Mouse (Mus musculus) limb, embryonic 14.5 days (tissue): ENCODE measurements around the gene Fam89a. TPM values are rescaled to one million over a fixed set of nuclear protein-coding genes. Genes with fewer than 3 reads are reported as not detected.

Experiments used
- ATAC-seq: fragments of 200-750 bp; cut with Nextera tagmentation; 2 replicates; pipeline ENCODE4 v1.8.0; 2017; ENCODE audit warnings: low read depth, moderate number of reproducible peaks, moderate TSS enrichment; ENCODE audit not compliant: low FRiP score
- DNase-seq: peaks from one replicate; pipeline ENCODE4 v3.0.0-alpha.2; 2015; ENCODE audit warnings: low spot score
- H3K27ac ChIP-seq: fragments of 300-500 bp; sonication (generic); replicated peaks from 2 replicates; pipeline ENCODE4 v1.5.1; 2014; ENCODE audit warnings: low read depth, mild to moderate bottlenecking, low read length, moderate library complexity, mixed read lengths
- H3K27me3 ChIP-seq: fragments of 300-500 bp; sonication (generic); 2 replicates; pipeline ENCODE4 v1.6.1; 2014; ENCODE audit warnings: low read length, mixed read lengths; ENCODE audit not compliant: control insufficient read depth, insufficient read depth
- H3K36me3 ChIP-seq: fragments of 300-500 bp; sonication (generic); 2 replicates; pipeline ENCODE4 v1.6.1; 2014; ENCODE audit warnings: mild to moderate bottlenecking, low read length, moderate library complexity, mixed read lengths; ENCODE audit not compliant: control insufficient read depth, insufficient read depth
- H3K4me1 ChIP-seq: fragments of 300-500 bp; sonication (generic); 2 replicates; pipeline ENCODE4 v1.6.1; 2014; ENCODE audit warnings: antibody characterized with exemption, low read length, mixed read lengths; ENCODE audit not compliant: control insufficient read depth, insufficient read depth
- H3K4me2 ChIP-seq: fragments of 300-500 bp; sonication (generic); replicated peaks from 2 replicates; pipeline ENCODE4 v1.6.1; 2014; ENCODE audit warnings: low read depth, mild to moderate bottlenecking, low read length, moderate library complexity; ENCODE audit not compliant: severe bottlenecking
- H3K4me3 ChIP-seq: fragments of 300-500 bp; sonication (generic); replicated peaks from 2 replicates; pipeline ENCODE4 v1.5.1; 2014; ENCODE audit warnings: low read length
- H3K9ac ChIP-seq: fragments of 300-500 bp; sonication (generic); 2 replicates; pipeline ENCODE4 v1.6.1; 2014; ENCODE audit warnings: mild to moderate bottlenecking, low read depth, low read length, moderate library complexity; ENCODE audit not compliant: severe bottlenecking
- H3K9me3 ChIP-seq: fragments of 300-500 bp; sonication (generic); 2 replicates; pipeline ENCODE4 v1.6.1; 2016; ENCODE audit warnings: low read length; ENCODE audit not compliant: control insufficient read depth
- POLR2A ChIP-seq: fragments of 200-500 bp; IDR thresholded peaks from 2 replicates; pipeline ENCODE4 v1.8.0; 2012; ENCODE audit warnings: inconsistent platforms, mild to moderate bottlenecking, moderate library complexity, borderline replicate concordance; ENCODE audit not compliant: insufficient read depth, insufficient read length; ENCODE audit errors: extremely low read depth
- WGBS: fragments of 180-500 bp; shearing (Covaris S2); extraction: QIAGEN DNeasy Blood & Tissue Kit; methylation state at CpG from one replicate; pipeline ENCODE4 v1.1.7; 2014; 5-methylcytosine and 5-hydroxymethylcytosine counted together
- polyA plus RNA-seq, 2 experiments: library from polyadenylated mRNA; depleted of rRNA in 1 of 2; stranded (reverse) in 1 of 2; unstranded in 1 of 2; fragments of >200 nt; fragmentation: Nextera tagmentation in 1 of 2; extraction: Ambion mirVana in 1 of 2; gene quantifications; 2 replicates each; pipeline versions ENCODE4 v1.2.1 to v1.2.3; 2012 to 2014

Gene Fam89a
- polyA plus RNA-seq, 2 experiments = 3.4 to 4.1 TPM

- no peak overlapping the region for H3K27ac ChIP-seq
- DNase-seq = no peak
- no peak for ATAC-seq
- no peak overlapping the region for H3K4me3 ChIP-seq
- H3K4me2 ChIP-seq = no peak overlapping the region
- H3K36me3 ChIP-seq = no peaks in the 10 kb centered on the region
- no peaks in the 10 kb centered on the region for H3K27me3 ChIP-seq
- H3K9ac ChIP-seq = no peak overlapping the region
- H3K4me1 ChIP-seq = no peaks in the 10 kb centered on the region
- 87% methylated on average over 15 of the region's 15 CpGs for WGBS
- H3K9me3 ChIP-seq = no peaks in the 10 kb centered on the region
- TF ChIP-seq POLR2A = no peak
Observed at GRCm38 (mm10) chr8:124783228-124783627, 31.6 kb upstream of the Fam89a start.

GRCm38 (mm10) chr8:124782431-124782830, 30.8 kb upstream of the Fam89a start:
- TF ChIP-seq POLR2A = no peak
- DNase-seq (no peak), ATAC-seq (no peak)
- Histone ChIP-seq H3K27me3 (no peaks in the 10 kb centered on the region), H3K4me3 (no peak overlapping the region), H3K36me3 (no peaks in the 10 kb centered on the region), H3K9me3 (no peaks in the 10 kb centered on the region), H3K9ac (no peak overlapping the region), H3K4me1 (no peaks in the 10 kb centered on the region), H3K27ac (no peak overlapping the region), H3K4me2 (no peak overlapping the region)
- 80% methylated on average over 3 of the region's 3 CpGs for WGBS

- Histone ChIP-seq H3K9ac (no peak overlapping the region), H3K4me1 (no peaks in the 10 kb centered on the region), H3K4me3 (no peak overlapping the region), H3K27me3 (no peaks in the 10 kb centered on the region), H3K27ac (no peak overlapping the region), H3K36me3 (no peaks in the 10 kb centered on the region), H3K9me3 (no peaks in the 10 kb centered on the region), H3K4me2 (no peak overlapping the region)
- ATAC-seq = peak; percentile 57; the same call in 1 of the 2 replicates
- 17% methylated on average over 7 of the region's 7 CpGs for WGBS
- DNase-seq = peak; percentile 51
- TF ChIP-seq POLR2A = no peak
Observed at GRCm38 (mm10) chr8:124780236-124780635, 28.6 kb upstream of the Fam89a start.

DNA sequence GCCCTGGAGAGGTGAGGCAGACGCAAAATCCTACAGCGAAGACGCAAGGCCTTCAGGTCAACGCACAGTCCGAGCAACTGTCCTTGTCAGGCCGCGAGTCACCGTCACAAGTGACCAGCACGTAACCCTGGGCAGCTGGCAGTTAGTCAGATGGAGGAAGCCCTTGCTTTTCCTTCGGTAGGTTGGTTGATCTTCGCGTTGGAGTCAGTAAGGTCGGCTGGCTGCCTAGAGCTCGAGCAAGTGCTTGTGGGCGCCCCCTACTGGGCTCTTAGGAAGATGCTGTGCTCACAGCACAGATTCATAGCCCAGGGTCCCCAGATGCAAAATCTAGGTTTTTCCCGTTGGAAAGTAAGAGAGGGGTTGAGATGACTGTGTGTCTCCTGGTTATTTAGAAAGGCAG, 24.1 kb upstream of the Fam89a start:
- Histone ChIP-seq H3K4me3 (no peak overlapping the region), H3K4me1 (no peaks in the 10 kb centered on the region), H3K9ac (no peak overlapping the region), H3K4me2 (no peak overlapping the region), H3K27me3 (no peaks in the 10 kb centered on the region), H3K9me3 (no peaks in the 10 kb centered on the region), H3K36me3 (no peaks in the 10 kb centered on the region), H3K27ac (no peak overlapping the region)
- DNase-seq = peak; percentile 83
- 16% methylated on average over 16 of the region's 16 CpGs for WGBS
- no peak for ATAC-seq
- TF ChIP-seq POLR2A = no peak

DNA sequence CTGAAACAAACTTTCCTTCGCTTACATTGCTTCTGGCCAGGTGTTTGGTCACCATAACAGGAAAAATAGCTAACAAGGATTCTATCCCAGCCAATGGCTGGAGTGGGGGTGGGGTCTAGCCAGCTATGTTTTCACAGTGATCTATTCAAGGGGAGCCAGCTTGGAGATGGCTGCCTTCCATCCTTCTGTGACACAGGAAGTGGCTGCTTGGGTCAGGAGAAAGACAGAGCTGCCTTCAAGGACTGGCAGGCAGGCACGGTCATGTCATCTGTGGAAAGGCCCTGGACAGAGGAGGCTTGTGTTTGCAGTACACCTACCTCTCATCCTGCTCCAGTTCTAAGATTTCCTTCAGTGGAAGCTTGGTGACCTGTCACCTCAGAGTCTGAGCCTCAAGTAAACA, 20.8 kb upstream of the Fam89a start:
- WGBS = 75% methylated on average over 2 of the region's 2 CpGs
- no peak for ATAC-seq
- Histone ChIP-seq H3K36me3 (no peaks in the 10 kb centered on the region), H3K4me2 (no peak overlapping the region), H3K27ac (no peak overlapping the region), H3K9ac (no peak overlapping the region), H3K4me3 (no peak overlapping the region), H3K4me1 (no peaks in the 10 kb centered on the region), H3K27me3 (no peaks in the 10 kb centered on the region), H3K9me3 (no peaks in the 10 kb centered on the region)
- no peak for TF ChIP-seq POLR2A
- no peak for DNase-seq

DNA sequence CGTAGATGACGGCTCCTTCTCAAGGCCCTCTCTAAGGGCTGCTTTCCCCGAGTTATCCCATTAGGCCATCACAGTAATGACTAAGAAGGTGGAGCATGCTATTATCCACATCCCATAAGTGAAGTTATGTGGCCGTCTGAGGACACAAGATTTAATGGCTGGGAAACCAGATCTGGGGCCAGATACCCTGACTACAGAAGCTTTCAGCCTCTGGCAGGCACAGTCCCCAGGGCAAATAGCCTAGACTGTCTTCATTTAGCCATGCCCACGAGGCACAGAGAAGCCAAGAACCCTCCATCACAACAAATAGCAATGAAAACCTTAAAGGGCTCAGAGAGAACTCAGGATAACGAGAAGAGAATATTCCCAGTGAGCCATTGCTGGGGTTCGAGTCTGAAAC, 11.4 kb upstream of the Fam89a start:
- Histone ChIP-seq H3K4me3 (no peak overlapping the region), H3K9me3 (no peaks in the 10 kb centered on the region), H3K9ac (no peak overlapping the region), H3K36me3 (no peaks in the 10 kb centered on the region), H3K4me1 (no peaks in the 10 kb centered on the region), H3K27ac (no peak overlapping the region), H3K4me2 (no peak overlapping the region), H3K27me3 (no peaks in the 10 kb centered on the region)
- no peak for DNase-seq
- no peak for ATAC-seq
- TF ChIP-seq POLR2A = no peak
- 59% methylated on average over 7 of the region's 7 CpGs for WGBS
